Mouse (Mus musculus) monocyte, adult 2 months (primary cell): ENCODE data around the gene Mast1.

Source experiments
- DNase-seq, 2 experiments: peaks; one replicate each; pipeline ENCODE4 v3.0.0; 2022; ENCODE audit warnings: low spot score in 2 of 2, low read depth in 1 of 2

Gene Mast1

DNA sequence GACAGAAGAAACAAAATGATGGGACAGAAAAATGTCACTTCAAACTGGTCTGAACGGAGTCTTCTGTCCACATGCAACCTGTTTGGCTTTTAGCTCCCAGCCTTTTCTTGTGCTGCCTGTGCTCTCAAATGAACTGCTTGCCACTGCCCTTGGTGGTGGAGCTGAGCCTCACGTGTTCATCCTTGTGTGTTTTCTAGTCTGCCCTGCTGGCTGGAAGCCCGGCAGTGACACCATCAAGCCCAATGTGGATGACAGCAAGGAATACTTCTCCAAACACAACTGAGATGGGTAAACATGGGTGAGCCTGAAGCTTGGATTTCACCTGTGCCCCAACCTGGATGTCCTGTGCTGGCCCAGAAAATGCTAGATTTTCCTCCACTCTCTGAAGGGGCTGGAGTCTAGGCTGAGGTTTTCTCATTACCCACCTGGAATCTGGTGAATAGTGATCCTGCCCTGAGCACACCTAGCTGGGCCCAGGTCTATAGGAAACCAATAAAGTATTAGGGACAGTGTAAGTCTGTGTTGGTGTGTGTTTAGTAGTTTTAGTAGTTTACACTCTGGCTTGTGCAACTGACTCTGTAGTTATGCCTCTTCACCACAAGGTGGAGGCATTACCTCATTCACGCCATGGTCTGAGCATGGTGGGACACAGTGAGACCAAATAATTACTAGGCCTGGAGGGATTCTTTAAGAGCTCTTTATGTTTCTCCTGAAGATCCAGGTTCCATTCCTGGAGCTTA lies 36.8 kb upstream of the Mast1 start:
- no peak for DNase-seq

DNA sequence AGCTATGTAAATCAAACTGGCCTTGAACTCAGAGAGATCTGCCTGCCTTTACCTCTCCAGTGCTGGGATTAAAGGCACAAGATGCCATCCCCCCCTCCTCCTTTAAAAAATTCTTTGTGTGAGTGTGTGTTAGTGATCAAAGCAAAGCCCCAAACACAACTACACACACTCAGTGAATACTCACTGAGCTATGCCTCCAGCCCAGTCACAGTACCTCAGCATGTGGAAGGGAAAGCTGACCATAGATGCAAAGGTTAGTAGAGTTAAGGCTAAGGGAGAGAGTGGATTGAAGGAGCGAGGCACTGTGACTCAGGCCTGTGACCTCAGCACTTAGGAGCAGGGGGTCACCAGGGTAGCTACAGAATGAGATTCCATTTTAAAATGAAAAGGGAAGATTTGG lies 35.9 kb upstream of the Mast1 start:
- DNase-seq: no peak

DNA sequence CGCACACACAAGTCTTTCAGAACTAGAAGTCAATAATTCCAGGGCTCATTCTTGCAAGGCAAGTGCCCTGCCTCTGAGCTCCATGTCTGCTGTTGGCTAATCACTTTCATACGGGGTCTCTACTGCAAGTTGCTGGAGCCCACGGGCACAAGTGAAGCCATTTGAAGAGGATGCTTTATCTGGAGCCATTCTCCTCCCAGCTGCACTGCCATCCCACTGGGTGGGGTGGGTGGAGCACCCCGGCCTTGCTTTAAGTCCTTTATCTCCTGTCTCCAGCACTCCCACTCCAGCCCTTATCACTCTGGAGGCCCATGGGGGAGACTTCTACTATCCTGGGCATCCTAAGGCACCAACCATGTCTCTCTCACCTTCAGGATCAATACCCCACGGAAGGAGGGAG lies 33.8 kb upstream of the Mast1 start:
- no peak for DNase-seq

DNA sequence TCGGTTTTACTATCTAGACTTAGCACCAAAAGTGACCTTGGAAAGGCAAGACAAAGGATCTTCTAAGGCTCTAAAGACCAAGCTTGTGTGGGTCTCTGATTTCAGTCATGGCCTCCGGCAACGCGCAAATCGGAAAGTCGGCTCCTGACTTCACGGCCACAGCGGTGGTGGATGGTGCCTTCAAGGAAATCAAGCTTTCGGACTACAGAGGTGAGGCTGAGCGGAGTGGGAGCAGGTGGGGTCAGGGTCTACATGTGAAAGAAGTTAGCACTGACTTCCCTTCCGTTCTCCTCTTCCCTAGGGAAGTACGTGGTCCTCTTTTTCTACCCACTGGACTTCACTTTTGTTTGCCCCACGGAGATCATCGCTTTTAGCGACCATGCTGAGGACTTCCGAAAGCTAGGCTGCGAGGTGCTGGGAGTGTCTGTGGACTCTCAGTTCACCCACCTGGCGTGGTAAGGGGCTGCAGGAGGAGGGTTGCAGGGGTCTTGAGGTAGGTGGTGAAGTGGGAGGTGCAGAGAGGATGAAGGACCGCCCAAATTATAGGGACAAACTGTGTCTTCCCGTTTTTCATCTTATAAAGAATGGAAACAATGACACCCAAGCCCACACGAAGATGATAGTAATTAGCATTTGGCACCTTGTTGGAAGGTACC lies 33.1 kb upstream of the Mast1 start:
- DNase-seq: no peak

DNA sequence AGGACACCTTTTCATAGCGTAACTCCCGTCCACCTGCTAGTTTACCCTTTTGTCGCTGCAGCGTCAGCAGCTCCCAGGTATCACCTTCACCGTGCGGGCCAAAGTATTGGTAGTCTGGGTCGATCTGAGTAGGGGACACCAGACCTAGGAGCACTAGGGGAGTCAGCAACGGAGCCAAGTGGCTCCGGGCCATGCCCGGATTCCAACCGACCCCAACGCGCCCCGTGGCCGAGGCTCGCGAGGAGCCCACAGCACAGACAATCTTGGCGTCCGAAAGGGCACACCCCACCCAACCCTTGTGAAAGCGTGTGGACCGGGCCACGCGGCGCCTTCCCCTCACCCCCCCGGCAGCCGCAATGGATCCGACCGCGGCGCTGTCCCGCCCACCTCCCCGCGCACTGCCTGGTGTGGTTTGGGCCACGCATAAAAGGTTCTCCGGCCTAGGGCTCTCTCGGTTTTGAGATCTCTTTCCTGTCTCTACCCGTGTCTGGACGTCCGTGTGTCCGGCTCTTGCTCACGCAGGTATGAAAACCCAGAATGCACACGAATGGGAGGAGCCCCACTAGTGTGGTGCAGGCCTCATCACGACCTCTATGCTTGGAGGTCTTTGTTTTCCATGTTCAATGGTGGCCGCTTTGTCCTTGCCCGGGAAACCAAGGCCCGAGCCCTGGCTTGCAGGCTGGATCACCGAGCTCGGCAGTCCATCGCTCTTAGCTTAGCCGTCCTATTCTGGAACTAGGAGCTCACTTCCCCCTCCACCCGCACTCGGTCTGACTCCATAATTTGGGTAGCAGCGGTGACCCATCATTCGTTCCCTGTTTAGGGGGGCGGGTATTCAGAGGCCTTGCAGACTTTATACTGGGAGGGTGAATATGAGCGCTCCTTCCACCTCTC lies 32.3 kb upstream of the Mast1 start, which contains the start of the genes Gm49661, Prdx2 and Rnaseh2a:
TSS of gene Gm49661 (minus strand) at position 193 of the 894 bp plus-strand sequence.
TSS of gene Prdx2 (plus strand) at position 347 of the 894 bp plus-strand sequence.
TSS of gene Rnaseh2a (minus strand) at position 527 of the 894 bp plus-strand sequence.
- no peak for DNase-seq

DNA sequence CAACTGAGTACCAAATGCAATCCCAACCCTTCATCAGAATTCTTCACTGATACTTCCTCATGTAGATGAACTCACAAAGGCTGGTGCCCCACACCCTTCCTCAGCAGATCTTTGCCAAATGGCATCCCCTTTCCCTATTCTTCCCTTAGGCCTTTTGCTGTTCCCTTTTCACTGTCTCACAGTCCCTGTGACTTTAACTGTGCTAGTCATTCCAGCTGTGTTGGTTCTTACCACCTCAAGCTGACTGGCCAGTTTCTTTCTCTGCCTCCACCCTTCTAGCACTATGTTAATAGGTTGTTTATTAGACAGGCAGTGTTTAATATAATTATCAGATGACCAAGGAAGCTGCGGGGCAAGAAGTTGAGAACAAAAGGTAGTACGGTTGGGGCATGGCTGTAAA lies 31.5 kb upstream of the Mast1 start:
- no peak for DNase-seq

DNA sequence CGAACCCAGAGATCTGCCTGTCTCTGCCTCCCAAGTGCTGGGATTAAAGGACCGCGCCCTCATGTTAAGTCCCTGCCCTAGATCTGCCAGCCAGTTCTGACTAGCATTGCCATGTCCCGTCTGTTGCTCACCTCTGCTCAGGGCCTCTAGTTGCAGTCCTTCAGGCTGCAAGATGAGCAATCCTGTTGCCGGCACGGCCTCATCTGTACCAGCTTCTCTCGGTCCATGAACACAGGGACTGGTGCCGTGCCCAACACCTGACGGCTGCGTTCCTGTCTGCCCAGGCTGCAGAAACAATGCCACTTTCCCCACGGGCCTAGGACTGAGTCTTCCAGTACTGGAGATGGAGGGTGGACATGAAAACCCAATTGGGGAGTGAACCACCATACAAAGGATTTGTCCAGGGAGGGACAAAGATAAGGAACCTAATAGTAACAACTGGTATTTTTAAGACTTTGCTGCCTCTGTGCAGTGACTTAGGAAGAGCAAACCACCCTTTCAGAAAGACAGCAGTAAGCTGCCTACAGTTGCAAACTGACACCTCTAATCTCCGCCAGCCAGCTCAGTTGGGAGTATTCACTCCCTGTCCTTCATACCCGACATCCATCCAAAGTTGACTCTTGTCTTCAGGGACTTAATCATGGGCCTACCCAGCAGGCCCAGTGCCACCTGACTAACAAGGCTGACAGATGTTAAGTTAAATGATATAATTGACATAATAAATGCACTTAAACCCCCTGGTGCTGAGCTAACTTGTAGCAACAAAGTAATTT lies 30.6 kb upstream of the Mast1 start:
- no peak for DNase-seq

DNA sequence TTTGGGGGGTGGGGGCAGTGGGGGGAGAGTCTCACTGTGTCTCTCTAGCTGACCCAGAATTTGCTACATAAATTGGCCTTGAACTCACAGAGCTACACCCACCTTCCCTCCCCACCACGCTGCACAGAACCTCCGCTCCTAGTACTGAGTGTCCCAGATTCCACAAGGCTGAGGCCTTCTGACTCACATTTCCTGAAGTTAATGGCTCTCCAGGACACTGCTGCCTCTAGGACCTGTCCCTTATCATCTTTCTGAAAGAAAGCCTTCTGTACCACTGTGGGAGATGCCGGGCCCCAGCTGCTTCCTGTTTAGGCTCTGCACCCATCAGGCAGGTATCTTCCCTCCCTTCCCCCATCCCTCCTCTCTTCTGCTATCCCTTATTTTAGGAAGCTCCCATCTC lies 29.4 kb upstream of the Mast1 start:
- no peak for DNase-seq

DNA sequence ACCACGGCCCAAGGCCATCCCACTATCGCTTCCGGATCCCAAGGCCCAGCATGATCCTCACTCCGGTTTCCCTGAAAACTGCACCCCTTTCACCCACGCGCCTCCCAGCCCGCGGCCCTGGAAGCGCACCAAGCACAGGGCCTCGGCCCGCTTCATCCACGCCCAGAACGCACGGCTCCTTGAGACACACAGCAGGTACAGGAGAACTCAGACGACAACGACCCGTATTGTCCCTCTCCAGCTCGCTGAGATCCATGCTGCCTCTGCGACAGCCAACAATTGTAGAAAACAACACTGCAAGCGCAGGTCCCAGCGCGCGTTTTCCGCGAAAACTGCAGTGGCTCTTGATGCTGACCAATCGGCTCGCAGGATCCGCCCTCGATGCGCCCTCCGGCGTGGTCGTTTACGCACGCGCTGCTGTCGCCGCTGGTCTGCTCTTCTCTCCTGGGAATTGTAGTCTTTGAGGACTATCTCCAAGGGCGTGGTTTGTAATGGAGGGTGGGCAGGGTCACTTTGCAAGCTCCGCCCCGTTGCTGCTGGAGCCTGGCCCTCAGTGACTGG lies 28.7 kb upstream of the Mast1 start:
- DNase-seq: peak in 1 of 2 experiments; percentile 83

DNA sequence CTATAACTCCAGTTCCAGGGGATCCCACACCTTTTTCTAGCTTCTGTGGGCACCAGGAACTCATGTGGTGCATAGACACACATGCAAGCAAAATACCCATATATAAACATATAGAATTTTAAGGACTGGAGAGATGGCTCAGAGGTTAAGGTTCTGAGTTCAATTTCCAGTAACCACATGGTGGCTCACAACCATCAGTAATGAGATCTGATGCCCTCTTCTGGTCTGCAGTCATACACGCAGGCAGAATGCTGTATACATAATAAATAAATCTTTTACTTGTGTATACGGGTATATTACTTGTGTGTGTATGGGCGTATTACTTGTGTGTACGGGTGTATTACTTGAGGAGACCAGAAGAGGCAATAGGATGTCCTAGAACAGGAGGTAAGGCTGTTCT lies 26.8 kb upstream of the Mast1 start:
- no peak for DNase-seq

DNA sequence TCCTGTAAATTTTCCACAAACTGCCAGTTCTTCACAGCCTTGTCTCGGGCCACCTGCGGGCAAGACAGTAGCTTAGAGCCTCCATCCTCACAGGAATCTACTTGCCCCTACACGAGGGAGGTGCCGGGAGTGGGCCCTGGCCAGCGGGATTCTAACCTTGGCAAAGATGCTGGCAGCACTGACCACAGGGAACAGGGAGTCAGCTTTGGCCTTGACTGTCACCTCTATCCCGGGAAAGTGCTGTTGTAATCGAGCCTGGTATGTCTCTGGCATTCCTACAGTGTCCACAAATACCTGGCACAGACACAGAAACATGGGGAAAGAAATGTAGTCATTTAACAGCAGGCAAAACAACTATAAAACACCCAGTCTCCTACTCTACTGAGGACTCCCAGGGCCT lies 22.7 kb upstream of the Mast1 start:
- DNase-seq: no peak

DNA sequence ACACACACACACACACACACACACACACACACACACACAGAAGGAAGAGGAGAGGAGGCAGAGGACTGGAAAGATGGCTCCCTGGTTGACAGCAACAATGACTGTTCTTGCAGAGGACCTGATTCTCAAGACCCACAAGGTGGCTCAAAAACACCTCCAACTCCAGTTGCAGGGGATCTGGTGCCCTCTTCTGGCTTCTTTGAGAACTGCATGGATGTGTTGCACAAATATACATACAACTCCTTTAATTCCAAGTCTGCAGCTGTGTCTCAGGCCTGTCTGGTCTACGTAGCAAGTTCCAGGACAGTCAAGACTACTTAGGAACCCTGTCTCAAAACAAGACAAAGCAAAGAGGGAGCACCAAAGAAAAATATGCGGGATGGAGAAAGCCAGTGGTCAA lies 19.6 kb upstream of the Mast1 start:
- peak in 1 of 2 experiments; percentile 49 for DNase-seq

DNA sequence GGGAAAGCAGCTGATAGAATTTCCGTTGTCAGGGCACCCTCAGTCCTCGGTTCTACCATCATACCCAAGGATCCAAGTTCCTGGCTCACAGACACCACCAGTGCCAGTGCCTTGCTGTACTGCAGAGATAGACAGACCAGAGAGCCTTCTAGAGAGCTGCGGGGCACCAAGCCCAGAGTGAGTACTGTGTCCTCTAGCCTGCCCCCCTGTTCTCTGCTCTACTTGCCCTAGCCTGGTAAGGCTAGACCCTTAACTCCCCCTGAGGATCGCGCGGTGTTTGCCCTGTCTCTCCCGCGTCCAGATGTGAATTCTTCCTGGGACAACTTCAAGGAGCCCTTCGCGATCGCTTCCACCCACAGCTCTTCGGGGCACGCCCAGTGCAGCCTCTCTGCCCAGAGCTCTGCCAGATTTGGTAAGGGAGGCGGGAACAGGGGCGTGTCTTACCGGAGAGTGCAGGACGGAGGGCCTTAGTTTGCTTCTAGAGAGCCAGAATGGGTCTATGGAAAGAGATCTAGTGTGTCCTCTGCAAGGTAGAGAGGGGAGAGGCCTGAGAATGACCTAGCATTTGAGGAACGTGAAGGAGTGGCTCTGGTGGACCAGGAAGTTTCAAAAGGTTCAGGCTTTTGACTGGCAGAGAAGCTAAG lies 15.6 kb upstream of the Mast1 start:
- DNase-seq: no peak

DNA sequence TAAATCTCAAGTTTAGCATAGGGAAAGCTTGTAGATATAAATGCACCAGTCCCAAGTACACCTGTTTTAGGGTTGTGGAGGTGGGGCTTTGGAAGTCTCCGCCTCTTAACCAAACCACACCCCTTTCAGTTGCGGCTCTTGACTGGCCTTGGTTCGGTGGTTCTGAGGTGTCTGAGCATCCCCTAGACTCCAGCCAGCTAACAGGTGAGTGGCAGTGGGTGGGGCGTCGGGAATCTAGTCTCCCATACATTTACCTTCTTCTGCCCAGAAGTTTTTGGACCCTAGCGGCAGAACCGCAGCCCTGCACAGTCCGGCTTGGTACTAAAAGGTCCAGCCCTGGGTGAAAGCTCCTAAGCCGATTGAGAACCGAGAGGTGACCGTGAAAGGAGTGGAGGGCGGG lies 12.6 kb upstream of the Mast1 start:
- no peak for DNase-seq

DNA sequence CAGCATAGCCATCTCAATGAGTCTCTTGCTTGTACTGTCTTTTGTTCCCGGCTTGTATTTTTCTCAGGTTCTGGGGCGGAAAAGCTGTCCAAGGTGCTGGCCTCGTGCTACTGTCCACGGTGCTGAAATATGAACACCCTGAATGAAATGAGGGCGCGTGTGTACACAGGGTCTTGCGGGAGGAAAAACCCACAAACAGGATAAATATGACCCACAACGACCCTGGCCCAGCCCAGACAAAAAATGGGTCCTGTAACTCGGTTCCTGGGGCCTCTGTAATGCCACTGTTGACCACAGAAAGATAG lies 10.0 kb upstream of the Mast1 start:
- no peak for DNase-seq

DNA sequence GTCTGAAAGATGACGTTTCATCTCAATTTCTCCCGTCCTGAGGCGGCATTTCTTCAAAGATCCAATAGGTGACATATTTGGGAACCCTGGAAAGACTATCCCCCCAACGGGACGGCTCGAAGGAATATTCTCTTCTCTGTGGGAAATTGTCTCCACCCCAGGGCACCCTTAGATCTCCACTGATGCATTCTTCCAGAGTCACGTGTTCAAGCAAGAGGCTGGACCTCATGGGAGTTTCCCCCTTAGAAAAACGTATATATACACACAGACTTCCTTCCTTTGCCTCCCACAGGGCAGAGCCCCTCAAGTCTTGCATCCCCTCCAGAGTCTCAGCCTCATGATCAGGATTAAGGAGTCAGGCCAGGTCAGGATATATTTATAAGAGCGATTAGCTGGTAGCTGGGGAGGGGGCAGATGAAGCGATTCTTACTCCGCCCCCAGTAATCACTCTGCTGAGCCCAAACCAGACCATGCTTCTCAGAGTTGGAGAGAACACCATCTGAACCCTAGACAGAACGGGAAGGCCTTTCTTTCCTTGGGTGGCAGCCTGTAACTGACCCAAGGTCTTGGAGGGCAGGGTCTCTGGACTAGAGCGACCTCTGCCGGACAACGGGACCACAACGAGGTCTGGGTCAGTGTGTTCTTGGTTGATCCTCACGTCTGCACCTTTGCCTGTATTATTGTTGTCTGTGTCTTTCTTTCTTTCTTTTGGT lies 9.5 kb upstream of the Mast1 start, which contains the start of gene Rtbdn:
TSS of gene Rtbdn (plus strand) at position 464 of the 713 bp plus-strand sequence.
- DNase-seq: no peak

DNA sequence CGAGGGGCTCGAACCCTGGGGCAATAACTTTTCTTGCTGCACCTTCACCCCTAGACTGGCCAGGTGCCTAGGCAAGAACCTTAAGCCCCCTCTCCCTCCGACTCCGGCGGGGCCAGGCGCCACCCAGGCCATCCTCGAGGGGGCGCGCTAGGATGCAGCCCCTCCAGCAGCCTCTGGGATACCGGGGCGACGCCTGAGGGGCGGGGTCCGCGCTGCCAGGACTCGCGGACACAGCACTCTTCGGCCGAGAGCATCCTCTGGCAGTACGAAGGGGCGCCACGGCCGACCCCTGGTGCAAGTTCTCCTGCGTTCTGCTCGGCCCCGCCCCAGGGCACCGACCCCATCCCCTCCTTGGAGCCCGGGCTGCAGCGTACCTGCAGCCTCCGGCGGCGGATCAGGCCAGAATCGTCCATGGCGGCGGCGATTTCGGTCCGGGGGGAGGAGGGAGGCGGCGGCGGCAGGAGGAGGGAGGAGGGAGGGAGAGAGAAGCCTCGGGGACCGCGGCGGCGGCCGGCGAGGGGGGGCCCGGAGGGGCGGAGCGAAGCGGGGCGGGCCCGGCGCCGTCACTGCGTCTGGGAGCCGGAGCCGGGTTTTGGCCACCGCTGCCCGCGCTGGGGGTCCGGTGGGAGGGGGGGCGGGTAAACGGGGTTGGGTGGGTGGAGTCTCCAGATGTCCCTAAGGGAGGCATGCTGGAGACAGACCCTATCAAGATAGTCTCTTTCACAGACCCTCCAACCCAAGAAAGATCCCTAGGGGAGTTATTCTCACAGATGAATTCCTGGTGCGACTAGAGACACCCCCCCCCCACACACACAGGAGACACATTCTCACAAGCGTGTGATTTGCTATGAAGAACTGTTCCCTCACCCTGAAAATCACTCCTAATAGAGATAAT lies 8.7 kb upstream of the Mast1 start:
- no peak for DNase-seq

DNA sequence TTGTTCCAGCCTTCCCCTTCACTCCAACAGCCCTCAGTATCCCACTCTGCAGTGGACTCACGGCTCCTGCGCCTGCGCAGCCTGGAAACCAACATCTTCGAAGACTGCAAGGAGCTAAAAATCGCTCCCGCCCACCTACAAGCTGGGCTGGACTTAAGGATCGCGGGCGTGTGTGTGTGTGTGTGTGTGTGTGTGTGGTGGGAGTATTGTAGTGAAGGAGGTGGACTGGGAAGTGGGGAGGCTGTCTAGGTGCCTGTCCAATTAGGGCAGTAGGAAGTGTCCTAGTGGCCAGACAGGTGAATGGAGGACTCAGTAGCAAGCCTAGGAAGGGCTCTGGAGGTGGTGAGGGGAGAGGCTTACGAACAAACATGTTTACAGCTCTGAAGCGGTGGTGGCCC lies 8.1 kb upstream of the Mast1 start:
- no peak for DNase-seq
